Mouse (Mus musculus) embryo, embryonic 11 days (tissue): ENCODE measurements at regions not wholly inside any gene's neighbourhood (a gene's known extent, or its start where the extent isn't known, plus 50 kb on each side); places are given as distances from the start of the nearest gene placed in this dataset.

Source experiments
- DNase-seq: peaks from one replicate; pipeline ENCODE4 v3.0.0-alpha.2; 2015

GRCm38 (mm10) chr6:127349479-127350110 lies 97.0 kb upstream of the Parp11 start:
- peak; percentile 58 for DNase-seq

- no peak for DNase-seq
Measured at GRCm38 (mm10) chr6:127351691-127352090, 94.9 kb upstream of the Parp11 start.

- no peak for DNase-seq
Measured at GRCm38 (mm10) chr6:127355112-127355511, 91.5 kb upstream of the Parp11 start.

- DNase-seq, result no peak
Measured at GRCm38 (mm10) chr6:127356442-127356841, 90.2 kb upstream of the Parp11 start.

GRCm38 (mm10) chr6:127358805-127359204 lies 87.8 kb upstream of the Parp11 start:
- DNase-seq, result no peak

GRCm38 (mm10) chr6:127359391-127359874 lies 87.2 kb upstream of the Parp11 start:
- DNase-seq, result peak; percentile 84

- no peak for DNase-seq
Measured at GRCm38 (mm10) chr6:127362166-127362565, 84.5 kb upstream of the Parp11 start.

GRCm38 (mm10) chr6:127362966-127363752 lies 83.5 kb upstream of the Parp11 start:
- peak; percentile 70 for DNase-seq

- peak; percentile 16 for DNase-seq
Measured at GRCm38 (mm10) chr6:127363871-127364590, 82.6 kb upstream of the Parp11 start.

- no peak for DNase-seq
Measured at GRCm38 (mm10) chr6:127364591-127365187, 82.0 kb upstream of the Parp11 start.

- peak; percentile 10 for DNase-seq
Measured at GRCm38 (mm10) chr6:127365246-127365645, 81.4 kb upstream of the Parp11 start.

- no peak for DNase-seq
Measured at GRCm38 (mm10) chr6:127365651-127366050, 81.0 kb upstream of the Parp11 start.

- no peak for DNase-seq
Measured at GRCm38 (mm10) chr6:127373052-127373451, 73.6 kb upstream of the Parp11 start.

GRCm38 (mm10) chr6:127373797-127374463 lies 72.7 kb upstream of the Parp11 start:
- peak; percentile 17 for DNase-seq

GRCm38 (mm10) chr6:127374464-127375143 lies 72.0 kb upstream of the Parp11 start:
- peak; percentile 16 for DNase-seq

- no peak for DNase-seq
Measured at GRCm38 (mm10) chr6:127375144-127375529, 71.5 kb upstream of the Parp11 start.

- DNase-seq, result peak; percentile 15
Measured at GRCm38 (mm10) chr6:127375711-127376199, 70.9 kb upstream of the Parp11 start.

GRCm38 (mm10) chr6:127378701-127379100 lies 67.9 kb upstream of the Parp11 start:
- DNase-seq, result no peak

GRCm38 (mm10) chr6:127379511-127379910 lies 67.1 kb upstream of the Parp11 start:
- DNase-seq, result peak; percentile 74

GRCm38 (mm10) chr6:127381148-127381888 lies 65.3 kb upstream of the Parp11 start:
- DNase-seq, result no peak
